Mouse (Mus musculus) heart, postnatal 36 days (tissue): ENCODE measurements around the gene Ldah. TPM values are rescaled to one million over a fixed set of nuclear protein-coding genes. Genes with fewer than 3 reads are reported as not detected.

Source experiments
- total RNA-seq, 2 experiments: library from RNA; stranded (reverse); gene quantifications; 2 replicates each; pipeline ENCODE4 v1.2.3; 2021

The Ldah gene
- total RNA-seq, 2 experiments from 2014 or later: 26.6 to 28.5 TPM

Other genes with a start within 250 kb of the Ldah start
- not detected for gene Apob, start 230.5 kb upstream of the Ldah start, total RNA-seq
- under 1 TPM; 0.43 to 0.83 TPM for gene Gdf7, start 93.8 kb downstream of the Ldah start, total RNA-seq
- gene Hs1bp3, start 105.3 kb downstream of the Ldah start, total RNA-seq: 10 to 100 TPM; 15.9 to 18.0 TPM